Mouse (Mus musculus): ENCODE results near the gene Efna5. TPM values are rescaled to one million over a fixed set of nuclear protein-coding genes. Genes with fewer than 3 reads are reported as not detected.
A peak's percentile ranks its signal among the peaks of the same experiment; 100 is the strongest.

The Efna5 gene
- polyA plus RNA-seq, 1 experiment from 2014 or later = 22.4 TPM

DNA sequence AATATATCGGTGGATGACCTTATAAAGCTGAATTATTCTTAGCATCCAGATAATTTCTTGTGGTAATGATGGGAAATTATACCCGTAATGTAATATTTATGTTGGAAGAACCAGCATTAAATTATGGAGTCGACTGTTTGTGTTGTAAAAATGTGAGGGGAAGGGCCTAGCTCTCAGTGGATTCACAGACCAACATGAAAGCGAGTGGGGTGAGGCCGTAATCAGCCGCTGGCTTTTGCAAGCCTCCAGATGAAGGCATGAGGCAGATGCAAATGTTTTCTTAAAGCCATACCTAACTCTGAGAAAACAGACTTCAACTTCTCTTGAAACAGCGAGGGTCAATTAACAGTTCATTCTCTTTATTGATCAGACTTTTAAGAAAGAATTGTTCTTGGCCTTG is 106.4 kb downstream of the Efna5 start:
- Histone ChIP-seq H3K27me3 (no peaks in the 10 kb centered on the region), H3K4me3 (no peak overlapping the region), H3K27ac (no peak overlapping the region), H3K4me2 (no peak overlapping the region), H3K9me3 (replicated peaks) (no peaks in the 10 kb centered on the region), H3K4me1 (replicated peaks) (0 out of 2 replicates have a peak, but pooled peaks cover 3% of the 10 kb centered on the region), H3K36me3 (no peaks in the 10 kb centered on the region), H3K9ac (no peak overlapping the region)
- no peak for ATAC-seq (replicated peaks; ENCODE audit: insufficient number of reproducible peaks, insufficient read depth, low FRiP score, low read depth)
- 84% methylated on average over 7 of the region's 7 CpGs for WGBS

DNA sequence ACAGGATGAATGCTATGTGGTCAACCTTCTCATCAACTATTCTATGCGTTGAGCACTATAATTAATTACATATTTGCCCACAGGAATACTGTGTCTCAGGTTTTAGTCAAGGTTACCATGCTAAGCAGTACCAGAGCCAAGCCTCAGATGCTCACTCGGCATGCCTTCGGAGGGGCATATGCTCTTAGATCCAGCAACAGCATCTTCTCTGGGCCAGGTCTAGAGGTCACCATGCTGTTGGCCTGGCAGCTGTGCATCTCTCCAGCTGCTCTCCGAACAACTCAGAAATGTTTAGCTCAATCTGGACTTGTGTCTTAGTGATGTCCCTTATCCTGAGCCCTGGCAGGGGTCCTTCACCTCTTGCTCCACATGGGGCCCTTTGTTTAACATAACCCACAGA is 114.4 kb downstream of the Efna5 start:
- WGBS = 80% methylated on average over 4 of the region's 4 CpGs
- Histone ChIP-seq H3K4me1 (replicated peaks) (no peaks in the 10 kb centered on the region), H3K4me2 (no peak overlapping the region), H3K27me3 (no peaks in the 10 kb centered on the region), H3K36me3 (no peaks in the 10 kb centered on the region), H3K27ac (no peak overlapping the region), H3K9me3 (replicated peaks) (no peaks in the 10 kb centered on the region), H3K4me3 (no peak overlapping the region), H3K9ac (no peak overlapping the region)
- ATAC-seq (replicated peaks; ENCODE audit: insufficient number of reproducible peaks, insufficient read depth, low FRiP score, low read depth) = no peak

DNA sequence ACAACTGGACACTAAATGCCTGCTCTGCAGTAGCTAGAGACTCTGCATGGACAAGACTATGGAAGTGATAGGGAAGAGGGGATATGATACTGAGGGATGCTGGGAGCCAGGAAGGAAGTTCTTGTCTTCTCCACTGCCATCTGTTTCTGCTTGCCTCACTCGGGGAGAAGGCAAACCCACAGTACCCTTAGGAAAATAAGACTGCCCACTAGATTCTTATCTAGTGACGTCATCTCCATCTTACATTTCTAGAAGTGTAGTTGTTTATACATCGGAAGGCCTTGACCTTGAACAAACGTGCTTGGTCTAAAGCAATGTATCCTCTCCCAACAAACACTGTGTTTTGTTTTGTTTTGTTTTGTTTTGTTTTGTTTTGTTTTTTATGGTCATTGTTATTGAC is 116.0 kb downstream of the Efna5 start:
- no peak overlapping the region for H3K4me2 ChIP-seq
- no peak overlapping the region for H3K4me3 ChIP-seq
- no peaks in the 10 kb centered on the region for H3K27me3 ChIP-seq
- no peaks in the 10 kb centered on the region for H3K9me3 ChIP-seq (replicated peaks)
- 54% methylated on average over 4 of the region's 4 CpGs for WGBS
- H3K36me3 ChIP-seq = no peaks in the 10 kb centered on the region
- H3K27ac ChIP-seq = no peak overlapping the region
- ATAC-seq (replicated peaks; ENCODE audit: insufficient number of reproducible peaks, insufficient read depth, low FRiP score, low read depth) = no peak
- peaks cover 8% of the 10 kb centered on the region for H3K4me1 ChIP-seq (replicated peaks)
- H3K9ac ChIP-seq = no peak overlapping the region

DNA sequence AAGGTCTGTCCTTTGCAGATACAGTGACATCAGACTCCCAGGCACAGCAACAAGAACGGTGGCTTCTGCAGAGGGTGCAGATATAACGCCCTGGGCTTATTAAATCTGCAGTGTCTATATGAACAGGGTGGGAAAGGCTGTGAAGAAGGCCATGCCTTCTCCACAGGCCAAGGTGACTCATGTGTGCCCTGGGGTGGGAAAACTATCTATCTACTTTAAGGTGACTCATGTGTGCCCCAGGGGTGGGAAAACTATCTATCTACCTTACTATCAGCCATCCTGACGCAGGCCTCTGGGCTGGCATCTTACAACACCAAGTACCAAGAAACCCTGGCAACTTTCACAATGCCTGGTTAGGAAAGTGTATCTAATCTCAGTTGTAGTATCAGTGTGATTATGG is 124.2 kb downstream of the Efna5 start:
- no peak for ATAC-seq (replicated peaks; ENCODE audit: insufficient number of reproducible peaks, insufficient read depth, low FRiP score, low read depth)
- H3K4me2 ChIP-seq = no peak overlapping the region
- no peaks in the 10 kb centered on the region for H3K9me3 ChIP-seq (replicated peaks)
- H3K9ac ChIP-seq = no peak overlapping the region
- H3K27ac ChIP-seq = peak overlapping the region; percentile 51
- WGBS = 50% methylated on average over 3 of the region's 3 CpGs
- peaks cover 22% of the 10 kb centered on the region for H3K4me1 ChIP-seq (replicated peaks)
- no peaks in the 10 kb centered on the region for H3K27me3 ChIP-seq
- H3K4me3 ChIP-seq = no peak overlapping the region
- no peaks in the 10 kb centered on the region for H3K36me3 ChIP-seq

DNA sequence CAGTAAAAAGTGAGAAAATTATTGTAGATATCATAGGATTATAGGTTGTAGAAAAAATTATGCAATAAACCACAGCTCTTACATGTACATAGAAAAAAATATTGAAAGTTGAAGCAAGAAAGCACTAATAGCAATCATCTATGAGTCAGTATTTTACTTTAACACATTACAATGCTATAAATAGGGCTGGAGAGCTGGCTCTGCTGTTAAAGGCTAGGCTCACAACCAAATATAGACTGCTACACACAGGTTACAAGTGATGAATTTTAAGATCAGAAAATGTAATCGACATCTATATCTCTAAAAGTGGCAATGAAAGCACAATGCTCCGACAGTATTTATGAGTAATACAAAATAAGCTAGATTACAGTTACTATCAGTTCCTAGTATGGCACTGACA is 125.5 kb downstream of the Efna5 start:
- no peak overlapping the region for H3K9ac ChIP-seq
- H3K4me2 ChIP-seq = no peak overlapping the region
- 46% methylated on average over 2 of the region's 2 CpGs for WGBS
- no peak overlapping the region for H3K4me3 ChIP-seq
- H3K27me3 ChIP-seq = no peaks in the 10 kb centered on the region
- no peaks in the 10 kb centered on the region for H3K9me3 ChIP-seq (replicated peaks)
- no peak; the same call in 1 of the 2 replicates for ATAC-seq (replicated peaks; ENCODE audit: insufficient number of reproducible peaks, insufficient read depth, low FRiP score, low read depth)
- H3K27ac ChIP-seq = peak overlapping the region; percentile 50; the same call in 1 of the 2 replicates
- peaks cover 18% of the 10 kb centered on the region for H3K4me1 ChIP-seq (replicated peaks)
- H3K36me3 ChIP-seq = no peaks in the 10 kb centered on the region

DNA sequence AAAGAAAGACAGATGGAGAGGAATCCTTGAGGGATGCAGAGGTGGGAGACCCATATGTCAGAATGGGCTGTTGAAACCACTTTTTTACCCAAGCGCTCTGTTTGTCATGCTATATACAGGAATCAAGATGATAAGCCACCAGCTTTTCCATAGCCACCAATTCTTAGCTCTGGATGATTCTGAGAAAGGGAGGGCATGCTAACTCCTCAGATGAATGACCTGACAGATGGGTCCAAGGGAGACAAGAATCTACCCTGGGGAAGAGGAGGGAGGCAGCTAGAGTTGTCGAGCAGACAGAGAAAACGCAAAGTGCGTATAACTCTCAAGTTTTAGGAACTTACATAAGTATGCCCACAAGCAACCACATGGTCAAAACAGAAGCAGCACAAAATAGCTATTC is 126.5 kb downstream of the Efna5 start:
- H3K9me3 ChIP-seq (replicated peaks) = no peaks in the 10 kb centered on the region
- H3K4me1 ChIP-seq (replicated peaks) = peaks cover 19% of the 10 kb centered on the region
- no peaks in the 10 kb centered on the region for H3K27me3 ChIP-seq
- no peak overlapping the region for H3K4me3 ChIP-seq
- H3K27ac ChIP-seq = no peak overlapping the region
- H3K9ac ChIP-seq = no peak overlapping the region
- no peak overlapping the region for H3K4me2 ChIP-seq
- no peak for ATAC-seq (replicated peaks; ENCODE audit: insufficient number of reproducible peaks, insufficient read depth, low FRiP score, low read depth)
- H3K36me3 ChIP-seq = no peaks in the 10 kb centered on the region
- 83% methylated on average over 4 of the region's 4 CpGs for WGBS

DNA sequence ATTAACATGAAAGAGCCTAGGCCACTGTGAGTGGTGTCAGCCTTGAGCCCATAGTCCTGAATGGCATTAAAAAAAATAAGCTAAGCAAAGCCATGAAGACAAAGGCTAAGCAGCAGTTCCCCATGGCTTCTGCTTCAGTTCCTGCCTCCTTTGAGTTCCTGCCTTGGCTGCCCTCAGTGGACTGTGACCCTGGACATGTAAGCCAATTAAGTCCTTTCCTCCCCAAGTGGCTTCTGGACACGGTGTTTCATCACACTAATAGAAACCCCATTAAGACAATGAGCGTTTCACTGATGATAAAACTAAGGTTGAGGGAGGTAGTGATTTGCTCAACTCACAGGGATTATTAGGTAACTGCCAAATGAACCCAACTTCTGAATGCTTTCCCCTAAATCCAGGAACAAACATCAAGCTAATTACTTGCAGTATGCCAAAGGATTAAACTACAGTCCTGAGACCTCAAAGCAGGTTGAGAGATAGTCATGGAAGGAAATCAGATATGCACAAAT is 128.7 kb downstream of the Efna5 start:
- H3K4me3 ChIP-seq = no peak overlapping the region
- H3K27me3 ChIP-seq = no peaks in the 10 kb centered on the region
- no peak overlapping the region for H3K9ac ChIP-seq
- WGBS = 68% methylated on average over 2 of the region's 2 CpGs
- no peaks in the 10 kb centered on the region for H3K36me3 ChIP-seq
- H3K27ac ChIP-seq = no peak overlapping the region
- H3K9me3 ChIP-seq (replicated peaks) = no peaks in the 10 kb centered on the region
- no peak overlapping the region for H3K4me2 ChIP-seq
- ATAC-seq (replicated peaks; ENCODE audit: insufficient number of reproducible peaks, insufficient read depth, low FRiP score, low read depth) = no peak
- peaks cover 28% of the 10 kb centered on the region for H3K4me1 ChIP-seq (replicated peaks)

DNA sequence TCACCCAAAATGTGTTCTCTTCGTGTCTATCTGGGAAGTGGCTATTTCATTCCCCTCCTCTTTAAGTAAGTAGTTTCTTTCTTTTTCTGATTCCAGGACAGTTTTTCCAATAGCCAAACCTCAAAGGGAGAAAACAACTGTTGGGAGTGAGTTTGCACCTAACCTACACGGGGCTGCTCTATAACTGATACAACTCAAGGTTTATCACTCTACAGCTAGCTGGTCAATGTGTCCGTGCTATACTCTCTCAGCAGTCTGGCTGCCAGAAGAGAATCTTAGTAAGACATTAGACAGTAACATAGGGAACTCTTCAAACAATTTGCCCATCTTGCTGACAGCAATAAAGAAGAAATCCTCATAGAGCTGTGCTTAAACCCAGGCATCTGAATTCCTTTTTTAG is 130.5 kb downstream of the Efna5 start:
- ATAC-seq (replicated peaks; ENCODE audit: insufficient number of reproducible peaks, insufficient read depth, low FRiP score, low read depth) = no peak
- no peak overlapping the region for H3K27ac ChIP-seq
- H3K36me3 ChIP-seq = no peaks in the 10 kb centered on the region
- no peak overlapping the region for H3K4me2 ChIP-seq
- no peaks in the 10 kb centered on the region for H3K9me3 ChIP-seq (replicated peaks)
- H3K4me1 ChIP-seq (replicated peaks) = peaks cover 16% of the 10 kb centered on the region
- H3K27me3 ChIP-seq = no peaks in the 10 kb centered on the region
- H3K9ac ChIP-seq = no peak overlapping the region
- 54% methylated on average over 3 of the region's 3 CpGs for WGBS
- no peak overlapping the region for H3K4me3 ChIP-seq

DNA sequence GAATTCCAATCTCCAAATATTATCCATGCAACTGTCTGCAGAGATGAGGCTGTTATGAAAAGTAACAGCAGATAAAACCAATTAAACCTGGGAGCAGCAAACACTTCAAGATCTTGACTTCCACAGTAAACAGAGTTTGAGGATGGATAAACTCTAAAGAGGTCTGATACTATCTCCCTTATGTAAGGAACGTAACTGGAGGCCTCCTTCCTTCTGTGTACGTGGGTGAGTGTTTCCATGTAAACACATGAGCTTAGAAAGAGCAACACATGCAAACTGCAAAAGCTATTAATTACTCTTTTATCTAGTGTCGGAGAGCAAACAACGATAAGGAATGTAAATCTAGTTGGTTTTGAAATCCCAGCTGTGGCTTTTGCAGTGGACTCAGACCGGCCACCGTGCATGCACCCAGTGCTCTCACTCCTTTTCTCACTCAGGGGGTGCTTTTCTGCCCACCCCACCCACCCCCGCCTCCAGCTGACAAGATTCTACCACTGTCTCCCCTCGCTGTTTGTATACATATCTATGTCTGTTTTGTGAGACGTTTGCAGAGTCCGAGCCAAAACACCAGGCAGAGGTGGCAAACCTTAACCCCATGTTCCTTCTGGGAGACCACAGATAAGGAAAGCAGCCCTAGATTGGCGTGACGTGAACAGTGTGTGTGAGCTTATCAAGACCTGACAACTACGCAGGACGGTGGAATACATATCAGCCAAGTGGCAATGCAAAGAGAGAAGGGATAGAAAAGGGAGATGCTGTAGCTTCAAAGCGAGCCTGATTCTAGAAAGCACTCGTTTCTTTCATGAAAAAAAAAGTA is 132.1 kb downstream of the Efna5 start:
- no peaks in the 10 kb centered on the region for H3K27me3 ChIP-seq
- no peak for ATAC-seq (replicated peaks; ENCODE audit: insufficient number of reproducible peaks, insufficient read depth, low FRiP score, low read depth)
- no peaks in the 10 kb centered on the region for H3K36me3 ChIP-seq
- no peak overlapping the region for H3K9ac ChIP-seq
- peak overlapping the region; percentile 19 for H3K4me2 ChIP-seq
- 25% methylated on average over 16 of the region's 16 CpGs for WGBS
- H3K4me3 ChIP-seq = no peak overlapping the region
- no peaks in the 10 kb centered on the region for H3K9me3 ChIP-seq (replicated peaks)
- H3K27ac ChIP-seq = no peak overlapping the region
- H3K4me1 ChIP-seq (replicated peaks) = peaks cover 14% of the 10 kb centered on the region

DNA sequence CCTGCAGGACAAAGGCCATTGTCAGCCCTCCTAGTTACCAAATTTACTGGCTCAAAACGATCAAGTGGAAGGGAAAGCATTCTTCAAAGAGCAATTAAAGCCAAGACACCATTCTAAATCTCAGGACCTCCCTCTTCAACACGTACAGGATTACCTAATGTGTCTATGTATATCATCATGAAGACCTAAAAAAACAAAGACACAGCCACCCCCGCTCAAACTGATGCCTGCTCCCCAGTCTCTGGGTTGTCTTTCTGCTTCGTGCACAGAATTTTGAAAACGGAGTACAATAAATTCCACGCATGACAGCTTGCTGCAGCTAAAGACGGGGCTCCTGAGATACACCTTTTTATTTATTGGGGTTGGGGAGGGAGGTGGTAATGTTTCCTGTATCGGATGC is 133.7 kb downstream of the Efna5 start:
- Histone ChIP-seq H3K4me2 (no peak overlapping the region), H3K4me3 (no peak overlapping the region), H3K27ac (no peak overlapping the region), H3K9ac (no peak overlapping the region), H3K4me1 (replicated peaks) (peaks cover 19% of the 10 kb centered on the region), H3K36me3 (no peaks in the 10 kb centered on the region), H3K9me3 (replicated peaks) (no peaks in the 10 kb centered on the region), H3K27me3 (no peaks in the 10 kb centered on the region)
- WGBS = 79% methylated on average over 8 of the region's 8 CpGs
- no peak for ATAC-seq (replicated peaks; ENCODE audit: insufficient number of reproducible peaks, insufficient read depth, low FRiP score, low read depth)

DNA sequence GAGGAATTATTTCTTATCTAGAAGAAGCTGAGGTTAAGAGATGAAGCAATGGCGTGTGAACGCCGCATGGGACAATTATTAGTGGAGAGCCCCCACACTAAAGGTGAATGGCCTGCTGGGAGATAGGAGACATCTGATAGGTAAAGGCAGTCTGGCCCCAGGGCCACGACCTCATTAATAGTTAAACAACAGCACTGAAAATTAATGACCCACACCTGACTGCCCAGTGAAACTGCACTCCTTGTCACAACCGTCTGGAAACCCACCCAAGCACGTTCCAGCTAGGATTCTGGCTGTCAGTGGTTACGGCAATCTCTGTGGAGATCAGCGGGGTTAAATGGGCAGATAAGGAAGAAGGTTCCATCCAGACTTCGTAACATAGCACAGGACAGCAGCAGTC is 134.3 kb downstream of the Efna5 start:
- peaks cover 22% of the 10 kb centered on the region for H3K4me1 ChIP-seq (replicated peaks)
- 75% methylated on average over 9 of the region's 9 CpGs for WGBS
- no peak overlapping the region for H3K4me3 ChIP-seq
- no peak overlapping the region for H3K27ac ChIP-seq
- no peak for ATAC-seq (replicated peaks; ENCODE audit: insufficient number of reproducible peaks, insufficient read depth, low FRiP score, low read depth)
- no peak overlapping the region for H3K4me2 ChIP-seq
- no peaks in the 10 kb centered on the region for H3K9me3 ChIP-seq (replicated peaks)
- H3K27me3 ChIP-seq = no peaks in the 10 kb centered on the region
- H3K9ac ChIP-seq = no peak overlapping the region
- no peaks in the 10 kb centered on the region for H3K36me3 ChIP-seq

DNA sequence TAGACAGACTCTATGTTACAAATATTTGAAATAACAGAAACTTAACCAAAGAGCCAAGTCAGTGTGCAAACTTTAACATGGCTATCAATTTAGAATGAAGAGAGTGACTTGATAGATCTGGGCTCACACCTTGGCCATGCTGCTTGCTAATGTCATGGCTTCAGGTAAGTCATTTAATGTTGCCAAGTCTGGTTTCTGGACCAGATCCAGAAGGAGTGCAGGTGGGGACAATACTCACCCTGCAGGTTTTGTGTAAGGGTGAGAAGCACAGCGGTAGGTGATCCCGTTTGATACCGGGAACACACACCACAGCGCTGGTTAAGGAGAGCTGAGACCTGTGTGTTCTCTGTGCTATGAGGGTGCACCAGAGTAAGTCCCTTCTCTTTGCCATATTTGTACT is 135.8 kb downstream of the Efna5 start:
- no peak overlapping the region for H3K9ac ChIP-seq
- 91% methylated on average over 4 of the region's 4 CpGs for WGBS
- H3K4me1 ChIP-seq (replicated peaks) = peaks cover 24% of the 10 kb centered on the region
- ATAC-seq (replicated peaks; ENCODE audit: insufficient number of reproducible peaks, insufficient read depth, low FRiP score, low read depth) = no peak
- H3K27me3 ChIP-seq = no peaks in the 10 kb centered on the region
- no peaks in the 10 kb centered on the region for H3K9me3 ChIP-seq (replicated peaks)
- no peak overlapping the region for H3K27ac ChIP-seq
- no peak overlapping the region for H3K4me3 ChIP-seq
- no peak overlapping the region for H3K4me2 ChIP-seq
- no peaks in the 10 kb centered on the region for H3K36me3 ChIP-seq
